Comparison of ENCODE assay signal across 24 mouse cellular contexts in the genomic region with DNA sequence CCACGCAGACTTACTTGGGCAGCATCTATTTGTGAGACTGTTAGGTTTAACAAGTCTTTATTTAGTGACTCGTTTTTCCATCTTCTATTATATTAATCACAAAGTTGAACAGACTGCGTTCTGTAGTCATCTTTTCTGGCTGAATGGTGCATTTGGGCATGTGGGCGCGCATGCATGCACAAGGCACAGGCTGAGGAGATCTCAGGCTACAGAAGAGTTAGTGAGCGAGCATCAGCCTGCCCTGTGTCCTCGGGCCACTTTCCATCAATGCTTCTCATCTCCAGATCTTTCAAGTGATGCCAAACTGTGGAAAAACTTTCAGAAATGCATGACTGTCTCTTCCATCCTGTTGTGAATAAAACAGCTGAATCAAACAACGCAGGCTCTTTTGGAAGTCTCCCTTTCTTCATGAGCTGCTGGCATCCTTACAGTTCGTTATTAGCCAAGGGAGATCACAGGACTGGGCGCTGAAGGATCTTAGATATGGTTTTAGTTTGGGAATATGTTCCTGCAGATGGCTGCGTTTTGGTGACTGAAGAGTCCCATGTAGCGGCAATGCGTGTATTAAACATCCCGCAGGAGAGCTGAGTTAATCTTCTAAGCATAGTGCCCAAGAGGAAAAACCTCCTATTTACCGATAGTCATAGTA.
DNase-seq lines count a peak whose midpoint lies in the region; ATAC-seq and TF ChIP-seq lines count a peak whose summit lies in the region.
"Had no signal": no experiment of that assay in that cellular context is flagged by ENCODE, and none has a peak within 500 bp of the region (broad histone marks: within the 10 kb centered on the region; RNA-seq: fewer than 3 reads in every experiment).

No protein-coding gene starts in this region.

- H3K4me1 ChIP-seq in forebrain, embryonic 13.5 days, result peaks cover 4% of the 10 kb centered on the region; the same call in 1 of the 2 replicates
- H3K4me1 ChIP-seq in forebrain, embryonic 10.5 days, result peaks cover 32% of the 10 kb centered on the region
- peaks cover 2% of the 10 kb centered on the region; the same call in 1 of the 2 replicates for H3K4me1 ChIP-seq in forebrain, embryonic 14.5 days (ENCODE audit: control insufficient read depth, insufficient read depth, low read length)
- no peaks in the 10 kb centered on the region for H3K4me1 ChIP-seq in forebrain, postnatal 0 days (ENCODE audit: insufficient read depth)
- H3K4me1 ChIP-seq: embryonic facial prominence, embryonic 13.5 days had no signal

- no peaks in the 10 kb centered on the region for H3K27me3 ChIP-seq in forebrain, embryonic 13.5 days
- H3K27me3 ChIP-seq in forebrain, embryonic 10.5 days (ENCODE audit: poor library complexity, severe bottlenecking), result peaks cover 25% of the 10 kb centered on the region
- no peaks in the 10 kb centered on the region for H3K27me3 ChIP-seq in forebrain, embryonic 14.5 days (replicated peaks; ENCODE audit: control insufficient read depth, insufficient read depth, low read length)
- H3K27me3 ChIP-seq in forebrain, postnatal 0 days (ENCODE audit: insufficient read depth, low read length), result no peaks in the 10 kb centered on the region
- H3K27me3 ChIP-seq: embryonic facial prominence, embryonic 13.5 days; limb, embryonic 15.5 days had no signal

- no peak overlapping the region for H3K4me2 ChIP-seq in forebrain, embryonic 13.5 days
- H3K4me2 ChIP-seq in forebrain, embryonic 14.5 days (ENCODE audit: low read length), result no peak overlapping the region
- H3K4me2 ChIP-seq in forebrain, postnatal 0 days (ENCODE audit: low read depth), result no peak overlapping the region
- H3K4me2 ChIP-seq: embryonic facial prominence, embryonic 13.5 days; hindbrain, embryonic 14.5 days; limb, embryonic 15.5 days; lung, embryonic 14.5 days had no signal

- TF ChIP-seq CTCF in forebrain, postnatal 0 days (IDR thresholded peaks at IDR 0.05; ENCODE audit: low read depth), result no peak

- peak; percentile 27; the same call in 1 of the 2 replicates for ATAC-seq in forebrain, embryonic 13.5 days
- ATAC-seq in forebrain, embryonic 14.5 days, result peak; percentile 32; the same call in 1 of the 2 replicates
- ATAC-seq in forebrain, postnatal 0 days, result peak; percentile 42; the same call in 1 of the 2 replicates
- ATAC-seq: activated CD4-positive, CD25-positive, alpha-beta regulatory T cell, adult 4 months had no signal

- no peaks in the 10 kb centered on the region for H3K9me3 ChIP-seq in forebrain, embryonic 13.5 days (replicated peaks)
- no peaks in the 10 kb centered on the region for H3K9me3 ChIP-seq in forebrain, embryonic 10.5 days
- no peaks in the 10 kb centered on the region for H3K9me3 ChIP-seq in forebrain, embryonic 14.5 days (replicated peaks; ENCODE audit: control insufficient read depth, low read length)
- H3K9me3 ChIP-seq in forebrain, postnatal 0 days (ENCODE audit: low read length), result no peaks in the 10 kb centered on the region
- H3K9me3 ChIP-seq: embryonic facial prominence, embryonic 13.5 days; limb, embryonic 15.5 days had no signal

- WGBS in forebrain, embryonic 13.5 days, result 70% methylated on average over 15 of the region's 15 CpGs
- WGBS in forebrain, embryonic 10.5 days, result 92% methylated on average over 15 of the region's 15 CpGs
- WGBS in forebrain, embryonic 14.5 days, result 68% methylated on average over 15 of the region's 15 CpGs
- WGBS in forebrain, postnatal 0 days, result 53% methylated on average over 15 of the region's 15 CpGs

- H3K36me3 ChIP-seq in forebrain, embryonic 13.5 days (ENCODE audit: poor library complexity, severe bottlenecking), result no peaks in the 10 kb centered on the region
- H3K36me3 ChIP-seq in forebrain, embryonic 10.5 days (replicated peaks), result no peaks in the 10 kb centered on the region
- no peaks in the 10 kb centered on the region for H3K36me3 ChIP-seq in forebrain, embryonic 14.5 days (ENCODE audit: control insufficient read depth, insufficient read depth, low read length)
- no peaks in the 10 kb centered on the region for H3K36me3 ChIP-seq in forebrain, postnatal 0 days (ENCODE audit: insufficient read depth)
- H3K36me3 ChIP-seq: embryonic facial prominence, embryonic 13.5 days; limb, embryonic 15.5 days had no signal

- no peak overlapping the region for H3K9ac ChIP-seq in forebrain, embryonic 13.5 days
- no peak overlapping the region for H3K9ac ChIP-seq in forebrain, embryonic 14.5 days (ENCODE audit: low read length)
- H3K9ac ChIP-seq in forebrain, postnatal 0 days, result no peak overlapping the region
- H3K9ac ChIP-seq: embryonic facial prominence, embryonic 13.5 days; hindbrain, embryonic 14.5 days; limb, embryonic 15.5 days; liver, embryonic 14.5 days; lung, embryonic 14.5 days had no signal

- H3K27ac ChIP-seq in forebrain, embryonic 13.5 days, result no peak overlapping the region
- no peak overlapping the region for H3K27ac ChIP-seq in forebrain, embryonic 10.5 days
- no peak overlapping the region for H3K27ac ChIP-seq in forebrain, embryonic 14.5 days (ENCODE audit: low read depth, low read length)
- peak overlapping the region; percentile 29; the same call in 1 of the 2 replicates for H3K27ac ChIP-seq in forebrain, postnatal 0 days (ENCODE audit: low read depth, low read length)
- H3K27ac ChIP-seq: embryonic facial prominence, embryonic 13.5 days; hindbrain, embryonic 14.5 days; limb, embryonic 15.5 days; liver, embryonic 14.5 days had no signal

- no peak overlapping the region for H3K4me3 ChIP-seq in forebrain, embryonic 13.5 days
- H3K4me3 ChIP-seq in forebrain, embryonic 10.5 days, result no peak overlapping the region
- no peak overlapping the region for H3K4me3 ChIP-seq in forebrain, embryonic 14.5 days (ENCODE audit: low read depth, low read length)
- no peak overlapping the region for H3K4me3 ChIP-seq in forebrain, postnatal 0 days (ENCODE audit: low read depth, low read length)
- H3K4me3 ChIP-seq: embryonic facial prominence, embryonic 13.5 days; limb, embryonic 15.5 days had no signal

- DNase-seq in forebrain, embryonic 10.5 days (ENCODE audit: extremely low spot score, low spot score), result no peak
- DNase-seq in layer of hippocampus, adult 18-20 months (ENCODE audit: low spot score in 2 of 2), result peak; percentile 21 to 76
- DNase-seq in layer of hippocampus, postnatal 25 days (ENCODE audit: extremely low spot score in 1 of 2, low spot score in 1 of 2), result no peak
- DNase-seq in forebrain, embryonic 14.5 days (ENCODE audit: low spot score), result peak; percentile 24
- peak; percentile 35 for DNase-seq in forebrain, postnatal 0 days
- no peak for DNase-seq in ovary, adult 18-20 months (ENCODE audit: low spot score)
- DNase-seq in right cerebral cortex, postnatal 36 days (ENCODE audit: low spot score in 2 of 2), result no peak
- DNase-seq: cerebellum, adult 11 months; cerebellum, adult 9-11 months; gastrocnemius, postnatal 14 days; heart, postnatal 36 days; kidney, adult 2 months; kidney, postnatal 25 days; lung, embryonic 14.5 days; lung, postnatal 4 days; retina, postnatal 1 day; right cerebral cortex, postnatal 25 days; thymus, postnatal 14 days had no signal

Comparison
In these comparisons a context has a peak if more than half of its experiments do, and no peak if none do; other contexts are left out.
1. DNase-seq: peak in layer of hippocampus, adult 18-20 months (2 of 2), forebrain, embryonic 14.5 days (single experiment) and forebrain, postnatal 0 days (single experiment); none in forebrain, embryonic 10.5 days (single experiment), layer of hippocampus, postnatal 25 days (0 of 2), ovary, adult 18-20 months (single experiment) and right cerebral cortex, postnatal 36 days (0 of 2).
2. Peak in every context shown above with its lines, with median percentiles within 50 percentile points of each other: ATAC-seq.